Mouse (Mus musculus) c-Kit-positive CD71-positive TER-119-positive erythroid progenitor cells, embryonic 14.5 days (primary cell): ENCODE measurements around the gene Gm21897.
"Not testable (repeated sequence)": the region's sequence is repeated elsewhere in the genome, so short reads cannot be mapped to it uniquely, and the experiment has no call there.

Source experiments
- DNase-seq: peaks from one replicate; pipeline ENCODE4 v3.0.0-alpha.2; 2013; ENCODE audit warnings: low spot score

The Gm21897 gene

DNA sequence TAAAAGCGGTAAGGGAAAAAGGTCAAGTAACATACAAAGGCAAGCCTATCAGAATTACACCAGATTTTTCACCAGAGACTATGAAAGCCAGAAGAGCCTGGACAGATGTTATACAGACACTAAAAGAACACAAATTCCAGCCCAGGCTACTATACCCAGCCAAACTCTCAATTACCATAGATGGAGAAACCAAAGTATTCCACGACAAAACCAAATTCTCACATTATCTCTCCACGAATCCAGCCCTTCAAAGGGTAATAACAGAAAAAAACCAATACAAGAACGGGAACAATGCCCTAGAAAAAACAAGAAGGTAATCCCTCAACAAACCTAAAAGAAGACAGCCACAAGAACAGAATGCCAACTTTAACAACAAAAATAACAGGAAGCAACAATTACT, at the start of gene Gm21897:
Gm21897 (plus strand) TSS at position 301 of the 400 bp plus-strand sequence.
- not testable (repeated sequence) for DNase-seq

DNA sequence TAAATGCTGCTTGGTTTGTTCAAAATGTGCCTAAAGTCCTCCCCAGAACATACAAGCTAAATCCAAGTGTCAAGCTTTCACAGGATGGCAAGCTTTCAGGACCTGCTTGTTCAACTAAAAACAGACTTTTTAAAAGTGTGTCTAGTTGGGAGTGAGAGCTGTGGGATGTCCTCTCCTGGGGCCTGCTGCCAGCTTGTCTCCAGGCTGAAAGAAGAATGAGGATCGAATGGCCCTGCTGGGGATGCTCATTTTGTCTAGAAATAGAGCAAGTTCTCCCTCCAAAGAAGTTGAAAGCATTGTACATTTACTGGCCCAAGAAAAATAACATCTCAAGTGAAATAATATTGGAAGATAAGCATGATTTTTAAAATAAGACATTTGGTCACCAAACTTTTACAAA, 45.0 kb upstream of the Gm21897 start:
- no peak for DNase-seq

DNA sequence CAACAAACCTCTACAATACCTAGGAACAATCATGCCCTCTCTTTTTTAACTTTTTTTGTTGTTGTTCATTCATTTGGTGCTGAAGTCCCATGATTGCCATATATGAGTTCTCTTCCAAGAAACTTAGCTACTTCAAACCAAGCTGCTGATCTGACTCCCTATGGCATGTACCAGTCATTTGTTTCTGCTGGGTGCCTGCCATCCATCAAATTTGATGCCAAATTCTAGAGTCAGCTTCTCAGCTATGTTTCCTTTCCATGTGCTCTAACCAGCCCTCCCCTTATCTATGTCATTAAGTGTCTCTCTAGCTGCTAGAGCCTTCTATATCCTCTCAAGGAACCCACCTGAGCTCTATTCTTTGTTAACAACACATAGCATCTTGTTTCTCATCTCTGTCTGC, 39.8 kb upstream of the Gm21897 start:
- no peak for DNase-seq

DNA sequence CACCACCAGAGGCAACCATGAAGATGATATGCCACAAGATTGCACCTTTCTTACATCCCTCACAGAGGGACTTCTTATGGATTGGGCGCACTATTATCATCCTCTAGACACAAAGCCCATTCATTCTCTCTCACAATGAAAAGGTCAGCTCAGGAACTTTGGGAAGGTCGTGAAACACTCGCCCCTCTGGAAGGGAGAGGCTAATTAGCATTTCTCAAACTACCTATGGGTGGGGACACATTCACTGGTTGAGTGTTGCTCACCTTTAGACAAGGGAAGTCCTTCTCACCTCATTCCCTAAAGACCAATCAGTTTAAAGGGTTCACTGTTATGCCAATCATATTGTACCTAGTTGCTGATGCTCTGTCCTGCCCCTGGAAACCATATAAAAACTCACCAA, 24.2 kb upstream of the Gm21897 start:
- DNase-seq: no peak

DNA sequence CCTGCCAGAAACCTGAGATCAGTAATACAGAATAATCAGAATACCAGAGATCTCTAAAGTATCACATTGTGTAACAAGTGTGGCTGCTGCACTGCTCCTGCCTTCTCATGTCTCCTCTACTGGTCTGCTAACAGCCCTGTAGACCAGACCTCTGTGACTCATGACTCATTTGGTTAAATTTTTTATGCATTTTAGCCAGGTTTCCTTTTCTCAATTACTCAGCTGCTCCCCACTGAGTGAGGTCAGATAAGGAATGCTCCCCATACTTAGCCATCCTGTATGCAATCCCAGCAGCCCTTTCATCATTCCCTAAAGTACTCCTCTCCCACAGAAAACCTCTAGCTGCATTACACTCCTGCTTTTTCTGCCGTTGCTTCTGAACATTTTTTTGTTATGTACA, 23.0 kb upstream of the Gm21897 start:
- no peak for DNase-seq

DNA sequence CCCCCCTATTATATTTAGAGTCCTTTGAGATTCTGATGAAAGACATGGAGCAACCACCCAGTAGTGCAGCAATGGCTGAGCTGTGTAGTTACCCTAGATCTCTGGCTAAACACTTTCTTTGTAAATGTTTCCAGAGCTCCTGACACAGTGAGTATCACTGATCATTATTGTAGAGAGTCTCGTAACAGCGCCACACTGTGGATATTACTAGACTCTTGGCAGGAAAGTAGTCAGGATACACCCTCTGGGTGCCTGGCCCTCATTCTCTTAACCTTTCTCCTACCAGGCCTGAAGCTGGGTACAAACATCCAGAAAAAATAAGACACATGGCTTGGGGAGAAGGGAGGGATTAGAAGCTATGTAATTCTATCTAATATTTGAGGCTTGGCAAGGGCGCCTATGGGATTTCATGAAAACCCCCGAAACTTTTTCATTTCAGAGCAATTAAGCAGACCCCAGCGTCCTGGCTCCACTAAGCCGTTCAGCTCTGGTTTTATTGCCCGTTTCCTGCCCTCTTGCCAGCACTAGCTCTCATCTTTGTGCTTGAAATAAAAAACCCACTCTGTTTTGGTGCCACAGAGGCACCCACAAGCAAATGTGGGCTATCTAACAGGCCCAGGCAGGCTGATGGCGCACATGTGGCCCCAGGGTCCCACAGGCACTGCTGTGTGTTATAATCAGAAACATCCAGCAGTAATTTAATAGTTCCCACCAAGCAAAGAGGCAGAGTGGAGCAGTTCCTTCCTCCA, 22.2 kb upstream of the Gm21897 start:
- no peak for DNase-seq

DNA sequence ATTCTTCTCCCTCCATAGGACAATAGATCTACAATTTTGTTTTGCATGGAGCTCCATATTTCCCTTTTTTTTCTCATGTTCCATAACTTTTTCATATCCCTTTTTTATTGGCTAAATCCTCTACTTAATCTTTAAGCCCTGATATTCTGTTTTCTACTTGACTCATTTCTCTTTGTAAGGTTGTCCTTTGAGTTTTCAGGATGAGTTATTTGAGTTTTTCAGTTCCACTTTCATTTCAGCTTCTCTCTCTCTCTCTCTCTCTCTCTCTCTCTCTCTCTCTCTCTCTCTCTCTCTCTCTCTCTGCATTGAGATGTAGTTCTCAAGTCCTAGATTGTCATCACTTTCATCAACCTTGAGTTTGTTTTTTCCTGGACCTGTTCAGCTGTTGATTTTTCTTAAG, 17.3 kb downstream of the Gm21897 start:
- DNase-seq: no peak

DNA sequence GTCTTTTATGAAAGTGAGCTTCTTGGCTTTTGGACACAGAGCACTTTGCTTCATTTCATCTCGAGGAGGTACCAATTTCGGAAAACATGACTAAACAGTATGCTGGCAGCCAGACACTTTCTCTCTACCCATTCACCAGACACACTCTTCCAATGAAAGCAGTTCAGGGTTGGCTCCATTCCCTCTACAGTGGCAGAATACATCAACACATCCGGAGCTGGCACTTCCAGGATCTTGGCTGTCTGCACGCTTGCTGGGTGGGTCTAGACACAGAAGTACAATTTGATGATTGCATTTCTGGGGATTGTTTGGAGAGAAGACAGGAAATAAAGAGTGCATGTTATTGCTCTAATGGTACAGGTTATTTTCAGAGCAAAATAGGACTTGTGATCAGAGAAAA, 21.8 kb downstream of the Gm21897 start:
- no peak for DNase-seq

DNA sequence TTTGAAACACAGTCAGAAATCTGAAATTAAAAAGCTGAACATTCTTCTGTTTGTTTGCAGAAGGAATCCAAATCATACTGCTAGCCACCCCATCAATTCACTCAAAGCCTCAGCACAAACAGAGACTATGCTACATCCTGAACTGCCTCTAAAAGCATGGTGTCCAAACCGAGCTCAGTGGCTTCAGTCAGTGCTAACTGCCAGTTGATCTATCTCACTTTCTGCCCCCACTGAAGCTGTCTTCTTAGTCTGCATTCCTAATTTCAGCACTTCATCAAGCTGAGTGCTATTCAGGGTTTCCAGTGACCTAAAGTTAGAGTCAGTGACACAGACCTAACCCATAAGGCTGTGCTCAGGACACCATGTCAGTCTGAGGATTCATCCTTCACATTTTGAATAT, 28.8 kb downstream of the Gm21897 start:
- DNase-seq: no peak

DNA sequence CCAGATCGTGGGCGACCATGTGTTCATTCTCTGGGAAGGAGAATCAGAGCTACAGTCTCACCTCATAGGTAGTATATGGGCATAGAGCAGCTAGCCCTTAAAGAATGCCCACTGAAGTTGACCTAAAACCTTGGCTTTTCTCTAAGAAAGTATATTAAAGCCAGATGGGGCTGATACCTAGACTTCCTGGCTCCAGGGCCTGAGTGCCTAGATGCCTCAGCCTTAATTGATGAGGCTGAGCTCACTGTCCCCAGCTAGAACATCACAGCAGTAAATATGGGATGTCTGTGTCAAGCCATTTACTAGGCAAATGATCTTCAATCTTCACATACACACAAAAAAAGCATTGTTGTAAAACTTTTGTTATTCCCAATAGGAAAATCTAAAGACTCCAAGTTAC, 32.1 kb downstream of the Gm21897 start:
- no peak for DNase-seq

DNA sequence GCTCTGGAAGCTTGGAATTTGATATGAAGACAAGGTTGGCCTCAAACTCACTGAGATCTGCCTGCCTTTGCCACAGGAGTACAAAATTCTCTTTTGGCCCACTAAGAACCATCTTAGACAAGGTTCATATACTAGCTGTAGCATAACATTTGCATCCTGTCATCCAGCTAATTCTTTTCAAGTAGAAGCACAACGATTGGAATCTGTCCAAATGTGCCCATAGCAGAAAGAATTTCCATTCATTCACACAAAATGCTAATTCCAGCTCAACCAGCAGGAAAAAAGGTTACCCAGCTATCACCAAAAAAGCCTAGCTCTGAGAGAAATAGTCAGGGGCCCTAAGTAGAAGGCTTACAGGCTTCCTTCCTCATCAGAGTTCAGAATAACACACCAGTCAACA, 34.0 kb downstream of the Gm21897 start:
- DNase-seq: no peak

DNA sequence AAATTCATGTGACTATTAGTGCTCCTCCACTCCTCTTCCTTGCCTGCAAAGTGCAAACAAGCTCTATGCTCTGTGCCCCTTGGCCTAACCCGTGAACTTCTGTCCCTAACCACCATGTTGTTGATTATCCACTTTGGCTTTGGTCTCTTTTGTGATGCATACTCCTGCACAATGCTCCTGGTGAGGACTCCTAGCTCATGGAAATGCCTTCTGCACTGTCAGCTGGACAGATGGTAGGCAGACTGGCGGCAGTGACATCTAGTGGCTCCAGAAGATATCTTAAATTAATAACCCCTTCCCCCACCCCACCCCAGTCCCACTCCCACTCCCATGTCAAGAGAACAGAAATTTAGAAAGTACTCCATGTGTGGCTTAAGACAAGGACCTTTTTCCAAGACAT, 35.1 kb downstream of the Gm21897 start:
- DNase-seq: no peak

DNA sequence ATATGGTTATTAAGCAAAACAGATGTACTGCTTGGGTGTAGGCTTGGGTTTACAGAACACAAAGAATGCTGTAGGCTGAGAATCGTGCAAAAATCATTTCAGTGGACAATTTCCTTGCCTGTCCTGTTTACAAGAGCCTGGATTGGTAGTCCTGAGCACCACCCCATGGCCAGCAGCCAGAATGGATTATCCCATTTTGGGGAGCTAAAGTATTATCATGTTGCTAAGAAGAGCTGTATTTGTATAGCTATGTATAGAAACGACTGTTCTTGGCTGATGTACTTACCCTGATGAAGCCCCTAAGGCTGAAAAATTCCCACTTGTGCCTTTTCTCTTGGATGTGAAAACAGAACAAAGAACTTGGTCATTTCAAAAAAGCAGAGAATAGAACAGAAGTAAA, 37.6 kb downstream of the Gm21897 start:
- no peak for DNase-seq

DNA sequence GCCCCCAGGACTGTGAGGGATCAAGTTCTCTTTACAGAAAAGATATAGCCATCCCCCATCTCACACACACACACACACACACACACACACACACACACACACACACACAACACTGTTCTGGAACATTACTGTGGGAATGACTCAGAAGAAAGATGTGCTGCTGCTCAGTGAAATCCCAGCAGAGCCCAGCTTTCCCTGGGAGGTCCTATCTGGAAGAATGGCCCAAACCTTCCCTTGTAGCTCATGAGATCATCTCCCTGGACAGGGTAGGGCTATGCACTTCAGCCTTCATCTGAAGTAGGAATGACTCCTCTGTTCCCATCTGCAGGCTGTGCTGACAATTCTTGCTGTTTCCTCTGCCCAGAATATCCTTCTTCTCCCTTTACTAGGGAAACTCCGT, 38.1 kb downstream of the Gm21897 start:
- DNase-seq: no peak

DNA sequence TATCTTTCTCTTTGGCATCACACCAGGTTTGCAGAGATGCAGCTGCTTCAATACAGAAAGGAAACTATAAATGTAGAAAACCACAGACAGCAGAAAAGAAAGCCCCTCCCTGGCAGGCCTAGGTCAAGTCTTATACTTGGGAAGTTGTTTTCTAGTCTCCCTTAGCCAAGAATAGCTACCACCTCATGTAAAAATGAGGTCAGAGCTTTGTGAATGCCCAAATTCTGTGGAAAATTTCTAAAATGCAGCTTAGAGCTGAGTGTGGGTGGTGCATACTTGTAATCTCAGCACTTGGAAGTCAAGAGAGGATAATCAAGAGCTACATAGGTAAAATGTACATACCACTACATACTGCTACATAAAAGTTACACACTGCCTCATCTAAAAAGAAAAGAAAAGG, 40.5 kb downstream of the Gm21897 start:
- DNase-seq: no peak

DNA sequence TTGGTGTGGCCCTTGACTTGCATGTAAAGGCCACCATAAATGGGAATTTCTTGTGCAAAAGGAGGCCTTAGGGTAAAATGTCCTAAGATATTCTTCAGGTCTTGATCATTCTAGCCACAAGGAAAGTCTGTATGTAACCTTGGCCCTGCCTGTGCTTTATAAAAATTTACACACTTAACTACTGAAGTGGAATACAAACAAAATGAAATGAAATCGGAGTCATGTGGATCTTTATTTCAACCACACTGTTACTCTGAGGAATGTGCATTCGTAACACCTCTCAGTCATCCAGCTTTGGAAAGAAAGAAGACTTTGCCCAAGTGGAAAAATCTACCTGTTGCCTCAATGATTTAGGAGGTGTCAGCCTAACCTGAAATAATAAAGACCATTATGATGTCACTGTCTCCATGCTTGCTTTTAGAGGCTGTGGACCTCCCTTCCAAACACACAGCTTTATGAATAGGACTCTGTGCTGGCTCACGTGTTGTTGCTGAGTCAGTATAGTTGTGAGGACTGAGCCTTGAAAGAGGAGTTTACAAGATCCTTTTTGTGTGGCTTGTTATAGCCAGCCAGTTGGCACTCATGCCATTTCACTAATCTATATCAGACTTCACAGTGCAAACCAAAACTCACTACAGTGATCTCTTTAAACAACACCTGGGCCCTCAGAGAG, 42.0 kb downstream of the Gm21897 start:
- DNase-seq: no peak

DNA sequence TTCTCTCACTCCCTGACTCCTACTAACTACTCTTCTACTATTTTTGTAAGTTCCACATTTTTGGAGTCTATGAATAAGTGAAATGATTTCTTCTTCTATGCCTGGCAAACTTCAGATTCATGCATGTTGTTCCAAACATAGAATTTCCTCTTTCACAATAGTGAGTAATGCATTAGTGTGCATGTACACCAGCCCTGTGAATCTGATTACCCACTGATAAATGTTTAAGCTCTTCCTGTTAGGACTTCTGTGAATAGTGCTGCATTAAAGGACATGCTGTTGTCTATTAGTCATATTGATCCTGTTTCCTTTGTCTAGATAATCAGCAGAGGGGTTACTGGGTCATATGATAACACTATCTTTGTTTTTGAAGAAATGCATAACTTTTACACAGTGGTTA, 43.6 kb downstream of the Gm21897 start:
- DNase-seq: no peak
